Mouse (Mus musculus) lung, adult 2 months (tissue): ENCODE data around the gene Adcy7. TPM values are rescaled to one million over a fixed set of nuclear protein-coding genes. Genes with fewer than 3 reads are reported as not detected.

Experiments used
- DNase-seq: peaks from one replicate; pipeline ENCODE4 v3.0.0; 2022
- H3K4me1 ChIP-seq: fragments of 200-500 bp; 2 replicates; pipeline ENCODE4 v1.6.1; 2011; ENCODE audit warnings: low read length; ENCODE audit not compliant: control insufficient read depth, insufficient read depth
- H3K4me3 ChIP-seq: fragments of 200-500 bp; replicated peaks from 2 replicates; pipeline ENCODE3; 2011; ENCODE audit warnings: low read depth, mild to moderate bottlenecking, control low read depth, low read length; ENCODE audit errors: extremely low read depth
- CTCF ChIP-seq: fragments of 200-500 bp; IDR thresholded peaks from 2 replicates; pipeline ENCODE4 v1.5.1; 2011; ENCODE audit warnings: mild to moderate bottlenecking, low read length, control low read depth; ENCODE audit not compliant: insufficient read depth
- POLR2A ChIP-seq: fragments of 200-500 bp; IDR thresholded peaks from 2 replicates; pipeline ENCODE4 v1.6.1; 2011; ENCODE audit warnings: low read depth, mild to moderate bottlenecking, control low read depth, low read length, borderline replicate concordance; ENCODE audit errors: extremely low read depth
- WGBS: fragments of 180-500 bp; shearing (Covaris S2); methylation state at CpG from one replicate; pipeline ENCODE4 v1.1.7; 2018; 5-methylcytosine and 5-hydroxymethylcytosine counted together
- polyA plus RNA-seq: library from polyadenylated mRNA; depleted of rRNA; stranded (reverse); fragments of >200 nt; gene quantifications from 2 replicates; pipeline ENCODE4 v1.2.3, GENCODE M21; 2012

The Adcy7 gene
- polyA plus RNA-seq, 1 experiment, result 60.0 TPM

DNA sequence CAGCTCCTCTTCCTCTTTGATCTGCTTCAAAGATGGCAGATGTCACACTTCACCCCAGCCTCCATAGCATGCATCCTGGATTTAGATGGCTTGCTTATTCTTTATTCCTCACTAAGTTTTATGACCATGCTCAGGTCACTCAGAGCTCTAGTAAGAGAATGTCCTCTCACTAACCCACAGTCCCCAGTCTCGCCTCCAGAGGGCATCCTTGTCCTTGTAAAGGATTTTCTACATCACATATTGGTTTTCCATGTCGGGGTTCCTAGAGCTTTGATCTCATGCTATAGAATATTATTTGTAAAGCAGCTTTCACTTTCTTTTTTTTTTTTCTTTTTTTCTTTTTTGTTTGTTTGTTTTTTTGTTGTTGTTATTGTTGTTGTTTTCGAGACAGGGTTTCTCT lies 19.4 kb upstream of the Adcy7 start:
- peak; percentile 55 for DNase-seq
- no peak overlapping the region for H3K4me3 ChIP-seq
- 75% methylated on average over 3 of the region's 3 CpGs for whole genome bisulfite sequencing
- no peaks in the 10 kb centered on the region for H3K4me1 ChIP-seq
- TF ChIP-seq CTCF (0 out of 2 replicates have a peak, but pooled peaks have one; percentile 17), POLR2A (no peak)

DNA sequence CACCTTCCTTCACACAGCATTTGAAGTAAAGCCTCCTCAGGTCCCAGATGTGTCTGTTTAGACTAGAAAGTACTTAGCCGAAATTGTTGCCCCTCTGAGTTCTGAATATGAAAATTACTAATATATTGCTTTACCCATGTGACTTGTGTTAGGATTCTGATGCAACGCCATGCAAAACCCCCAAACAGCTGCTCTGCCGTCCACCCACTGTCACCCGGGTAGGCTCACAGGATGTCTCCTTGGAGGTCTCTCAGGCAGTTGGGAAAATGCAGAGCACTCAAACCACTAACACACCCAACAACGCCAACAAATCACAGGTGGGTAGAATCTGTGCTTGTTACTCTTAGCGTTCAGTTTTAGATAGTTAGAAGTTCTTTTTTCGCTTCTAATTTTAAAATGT lies 17.2 kb upstream of the Adcy7 start:
- Histone ChIP-seq H3K4me1 (no peaks in the 10 kb centered on the region), H3K4me3 (no peak overlapping the region)
- 89% methylated on average over 7 of the region's 7 CpGs for WGBS
- TF ChIP-seq POLR2A (no peak), CTCF (no peak)
- no peak for DNase-seq

- no peak for DNase-seq
- 50% methylated on average over 6 of the region's 6 CpGs for WGBS
- Histone ChIP-seq H3K4me1 (no peaks in the 10 kb centered on the region), H3K4me3 (no peak overlapping the region)
- TF ChIP-seq POLR2A (no peak), CTCF (no peak)
Measured at GRCm38 (mm10) chr8:88258024-88258423, 14.2 kb upstream of the Adcy7 start.

- DNase-seq, result no peak
- 74% methylated on average over 11 of the region's 11 CpGs for WGBS
- H3K4me3 ChIP-seq, result no peak overlapping the region
Measured at GRCm38 (mm10) chr8:88258544-88258943, 13.7 kb upstream of the Adcy7 start.

GRCm38 (mm10) chr8:88260466-88260980 lies 11.7 kb upstream of the Adcy7 start:
- Histone ChIP-seq H3K4me3 (no peak overlapping the region), H3K4me1 (peaks cover 6% of the 10 kb centered on the region)
- WGBS, result 54% methylated on average over 7 of the region's 7 CpGs
- TF ChIP-seq CTCF (no peak), POLR2A (no peak)
- DNase-seq, result no peak

More at GRCm38 (mm10) chr8:88258544-88258943, 13.7 kb upstream of the Adcy7 start:
- H3K4me1 ChIP-seq, result peaks cover 3% of the 10 kb centered on the region
- TF ChIP-seq POLR2A (no peak), CTCF (no peak)

- no peak for TF ChIP-seq CTCF
- no peak for TF ChIP-seq POLR2A
- 17% methylated on average over 14 of the region's 14 CpGs for WGBS
- DNase-seq, result no peak
Measured at GRCm38 (mm10) chr8:88262831-88263635, 9.2 kb upstream of the Adcy7 start.

GRCm38 (mm10) chr8:88265511-88265910 lies 6.7 kb upstream of the Adcy7 start:
- Histone ChIP-seq H3K4me1 (peaks cover 9% of the 10 kb centered on the region), H3K4me3 (no peak overlapping the region)
- TF ChIP-seq POLR2A (no peak), CTCF (no peak)
- WGBS, result 24% methylated on average over 2 of the region's 2 CpGs
- DNase-seq, result no peak

More at GRCm38 (mm10) chr8:88262831-88263635, 9.2 kb upstream of the Adcy7 start:
- H3K4me1 ChIP-seq, result peaks cover 9% of the 10 kb centered on the region
- H3K4me3 ChIP-seq, result no peak overlapping the region

DNA sequence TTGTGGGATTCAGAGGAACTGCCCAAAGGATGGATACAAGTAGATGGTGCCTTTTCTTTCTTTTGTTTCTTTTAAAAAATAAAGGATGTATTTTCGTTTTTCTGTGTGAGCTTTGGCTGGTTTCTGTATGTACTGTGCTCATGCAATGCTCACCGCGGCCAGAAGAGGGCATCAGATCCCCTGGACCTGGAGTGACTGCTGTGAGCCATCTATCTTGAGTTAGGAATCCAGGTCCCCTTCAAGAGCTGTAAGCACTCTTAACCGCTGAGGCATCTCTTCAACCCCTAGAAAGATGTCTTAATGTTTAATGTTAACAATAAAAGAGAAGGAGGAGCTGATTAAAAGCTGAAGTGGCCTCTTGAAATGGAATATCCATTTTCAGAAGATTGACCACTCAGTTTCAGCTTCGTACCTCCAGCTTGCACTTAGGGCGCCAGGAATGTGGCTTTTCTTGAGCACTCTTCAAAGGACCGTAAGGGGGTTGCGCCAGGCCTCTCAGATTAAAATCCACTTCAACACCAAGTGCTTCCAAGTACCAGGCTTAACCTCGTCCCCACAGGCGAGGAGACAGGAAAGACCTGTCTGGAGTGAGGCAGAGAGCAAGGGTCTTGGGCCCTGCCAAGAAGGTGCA lies 5.9 kb upstream of the Adcy7 start:
- peak; percentile 94 for TF ChIP-seq CTCF
- no peak for TF ChIP-seq POLR2A
- Histone ChIP-seq H3K4me1 (peaks cover 9% of the 10 kb centered on the region), H3K4me3 (no peak overlapping the region)
- DNase-seq, result peak; percentile 91
- 31% methylated on average over 10 of the region's 10 CpGs for WGBS

GRCm38 (mm10) chr8:88266801-88267403 lies 5.3 kb upstream of the Adcy7 start:
- WGBS, result 60% methylated on average over 14 of the region's 14 CpGs
- DNase-seq, result peak; percentile 26
- no peak overlapping the region for H3K4me3 ChIP-seq
- H3K4me1 ChIP-seq, result peaks cover 9% of the 10 kb centered on the region
- 0 out of 2 replicates have a peak, but pooled peaks have one; percentile 11 for TF ChIP-seq POLR2A
- TF ChIP-seq CTCF, result no peak
